Mouse (Mus musculus): ENCODE data around the gene Esrrb. TPM values are rescaled to one million over a fixed set of nuclear protein-coding genes. Genes with fewer than 3 reads are reported as not detected.

Esrrb gene
- total RNA-seq (2021), result 0.06 TPM in 1 of 2 replicates, not detected in the other
- long read RNA-seq, result 0 reads

GRCm38 (mm10) chr12:86360696-86361631 lies at the start of gene Esrrb:
Gene Esrrb, plus strand, starts transcription at chr12:86361117.
- no peak for DNase-seq

- no peak for DNase-seq
Observed at GRCm38 (mm10) chr12:86320629-86321028, 40.3 kb upstream of the Esrrb start.

GRCm38 (mm10) chr12:86324297-86324696 lies 36.6 kb upstream of the Esrrb start:
- DNase-seq, result no peak

GRCm38 (mm10) chr12:86329813-86330212 lies 31.1 kb upstream of the Esrrb start:
- DNase-seq, result no peak

- no peak for DNase-seq
Observed at GRCm38 (mm10) chr12:86330684-86331083, 30.2 kb upstream of the Esrrb start.

GRCm38 (mm10) chr12:86331248-86331647 lies 29.7 kb upstream of the Esrrb start:
- no peak for DNase-seq

- no peak for DNase-seq
Observed at GRCm38 (mm10) chr12:86336209-86336608, 24.7 kb upstream of the Esrrb start.

GRCm38 (mm10) chr12:86336887-86337286 lies 24.0 kb upstream of the Esrrb start:
- DNase-seq, result no peak

GRCm38 (mm10) chr12:86349477-86349876 lies 11.4 kb upstream of the Esrrb start:
- no peak for DNase-seq

GRCm38 (mm10) chr12:86359406-86359805 lies 1.5 kb upstream of the Esrrb start:
- no peak for DNase-seq

GRCm38 (mm10) chr12:86359873-86360272 lies 1.0 kb upstream of the Esrrb start:
- no peak for DNase-seq

GRCm38 (mm10) chr12:86364285-86364684 lies 3.4 kb downstream of the Esrrb start:
- DNase-seq, result no peak

GRCm38 (mm10) chr12:86364756-86365155 lies 3.8 kb downstream of the Esrrb start:
- no peak for DNase-seq

GRCm38 (mm10) chr12:86370611-86371383 lies 9.9 kb downstream of the Esrrb start:
- DNase-seq, result no peak

- DNase-seq, result no peak
Observed at GRCm38 (mm10) chr12:86374286-86374685, 13.4 kb downstream of the Esrrb start.

- no peak for DNase-seq
Observed at GRCm38 (mm10) chr12:86379672-86380213, 18.8 kb downstream of the Esrrb start.

- no peak for DNase-seq
Observed at GRCm38 (mm10) chr12:86383803-86384202, 22.9 kb downstream of the Esrrb start.

GRCm38 (mm10) chr12:86387671-86388270 lies 26.9 kb downstream of the Esrrb start:
- no peak for DNase-seq

- DNase-seq, result no peak
Observed at GRCm38 (mm10) chr12:86394773-86395172, 33.9 kb downstream of the Esrrb start.

GRCm38 (mm10) chr12:86395326-86395725 lies 34.4 kb downstream of the Esrrb start:
- no peak for DNase-seq

GRCm38 (mm10) chr12:86398762-86399161 lies 37.8 kb downstream of the Esrrb start:
- no peak for DNase-seq

GRCm38 (mm10) chr12:86402718-86403117 lies 41.8 kb downstream of the Esrrb start:
- peak; percentile 85 for DNase-seq

Data from adrenal gland, postnatal 25 days (tissue).